Mouse (Mus musculus) forebrain, embryonic 13.5 days (tissue): ENCODE data around the gene Cela3a. TPM values are rescaled to one million over a fixed set of nuclear protein-coding genes. Genes with fewer than 3 reads are reported as not detected.
A peak's percentile ranks its signal among the peaks of the same experiment; 100 is the strongest.

Experiments
- ATAC-seq: fragments of 200-750 bp; cut with Nextera tagmentation; 2 replicates; pipeline ENCODE4 v1.8.0; 2017
- H3K27ac ChIP-seq: fragments of 300-500 bp; sonication (generic); 2 replicates; pipeline ENCODE4 v1.5.1; 2015; ENCODE audit warnings: inconsistent platforms, mild to moderate bottlenecking, moderate library complexity
- H3K27me3 ChIP-seq: fragments of 300-500 bp; sonication (generic); 2 replicates; pipeline ENCODE4 v1.6.1; 2015; ENCODE audit warnings: mild to moderate bottlenecking, inconsistent platforms
- H3K36me3 ChIP-seq: fragments of 300-500 bp; sonication (generic); 2 replicates; pipeline ENCODE4 v1.6.1; 2015; ENCODE audit warnings: mild to moderate bottlenecking, inconsistent platforms; ENCODE audit not compliant: poor library complexity, severe bottlenecking
- H3K4me1 ChIP-seq: fragments of 300-500 bp; sonication (generic); 2 replicates; pipeline ENCODE4 v1.6.1; 2015; ENCODE audit warnings: inconsistent platforms
- H3K4me2 ChIP-seq: fragments of 300-500 bp; sonication (generic); 2 replicates; pipeline ENCODE4 v1.6.1; 2015; ENCODE audit warnings: inconsistent platforms, mild to moderate bottlenecking, moderate library complexity
- H3K4me3 ChIP-seq: fragments of 300-500 bp; sonication (generic); 2 replicates; pipeline ENCODE4 v1.5.1; 2015; ENCODE audit warnings: mild to moderate bottlenecking, inconsistent platforms
- H3K9ac ChIP-seq: fragments of 300-500 bp; sonication (generic); 2 replicates; pipeline ENCODE4 v1.6.1; 2015; ENCODE audit warnings: mild to moderate bottlenecking, inconsistent platforms
- H3K9me3 ChIP-seq: fragments of 300-500 bp; sonication (generic); replicated peaks from 2 replicates; pipeline ENCODE4 v1.6.1; 2016; ENCODE audit warnings: inconsistent platforms
- WGBS: fragments of 180-500 bp; shearing (Covaris S2); methylation state at CpG from one replicate; pipeline ENCODE4 v1.1.7; 2015; 5-methylcytosine and 5-hydroxymethylcytosine counted together
- polyA plus RNA-seq: library from polyadenylated mRNA; unstranded; fragments of >200 nt; fragmentation: Nextera tagmentation; extraction: Ambion mirVana; gene quantifications from 2 replicates; pipeline ENCODE4 v1.2.1, GENCODE M21; 2015

The Cela3a gene
- polyA plus RNA-seq, 1 experiment from 2014 or later = not detected

DNA sequence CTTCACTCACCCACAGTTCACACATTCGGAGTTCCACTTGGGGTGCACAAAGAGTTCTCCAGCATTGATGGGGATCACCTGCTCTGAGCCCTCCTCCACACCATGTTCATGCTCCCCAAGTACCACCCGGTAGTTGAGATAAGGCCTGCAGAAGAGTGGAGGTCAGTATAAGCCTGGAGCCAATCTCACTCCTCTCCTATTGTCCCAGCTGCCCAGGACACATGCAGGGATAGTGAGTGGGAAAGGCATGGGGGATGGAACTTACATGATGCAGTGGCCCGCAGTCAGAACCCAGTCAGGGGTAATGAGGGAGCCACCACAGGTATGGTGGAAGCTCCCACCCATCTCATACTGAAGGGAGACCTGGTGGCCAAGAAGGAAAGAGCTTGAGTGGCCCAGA lies 4.0 kb downstream of the Cela3a start:
- no peak for ATAC-seq
- Histone ChIP-seq H3K36me3 (no peaks in the 10 kb centered on the region), H3K4me3 (no peak overlapping the region), H3K4me2 (no peak overlapping the region), H3K27me3 (no peaks in the 10 kb centered on the region), H3K4me1 (no peaks in the 10 kb centered on the region), H3K27ac (no peak overlapping the region), H3K9me3 (no peaks in the 10 kb centered on the region), H3K9ac (no peak overlapping the region)
- 91% methylated on average over 3 of the region's 3 CpGs for WGBS

DNA sequence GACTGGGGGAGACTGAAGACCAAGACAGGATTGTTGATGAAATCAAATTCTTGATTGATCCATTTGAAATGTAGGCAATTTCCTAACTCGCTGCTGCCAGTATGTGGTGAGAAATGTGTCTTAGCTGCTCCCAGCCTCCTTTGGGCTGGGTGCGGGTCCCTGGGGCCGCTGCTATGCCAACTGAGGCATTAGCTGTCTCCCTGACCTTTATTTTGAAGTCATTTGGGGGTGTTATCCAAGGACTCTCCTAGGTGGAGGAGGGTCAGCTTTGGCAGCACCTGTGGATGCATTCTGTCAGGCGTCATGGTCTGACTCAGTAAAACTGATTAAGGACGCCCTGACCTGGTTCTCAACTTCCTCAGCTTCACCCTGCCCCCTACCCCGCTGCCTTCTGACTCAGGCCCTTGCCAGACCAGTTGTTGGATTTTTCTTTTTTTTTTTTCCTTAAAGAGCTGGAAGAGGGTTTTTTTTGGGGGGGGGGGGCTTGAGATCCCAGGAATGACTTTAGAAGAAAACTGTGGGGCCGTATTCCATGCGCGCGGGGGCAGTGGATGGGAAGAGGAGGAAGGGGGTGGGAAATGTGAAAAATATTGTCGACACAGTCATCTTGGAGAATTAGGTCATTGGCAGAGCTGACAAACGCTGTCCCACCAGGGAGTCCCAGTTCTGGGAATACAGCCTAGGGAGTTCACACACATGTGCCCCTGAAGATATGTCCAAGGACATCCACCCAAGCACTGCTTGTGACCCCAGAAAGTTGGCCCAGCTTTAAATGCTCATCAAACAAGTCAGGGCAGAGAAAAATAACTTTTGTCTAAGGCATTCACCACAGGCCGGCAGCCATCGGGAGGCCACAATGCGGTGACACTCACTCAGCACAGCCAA lies 12.7 kb downstream of the Cela3a start:
- H3K27ac ChIP-seq = no peak overlapping the region
- H3K9ac ChIP-seq = no peak overlapping the region
- ATAC-seq = no peak
- no peaks in the 10 kb centered on the region for H3K27me3 ChIP-seq
- H3K4me3 ChIP-seq = no peak overlapping the region
- 83% methylated on average over 15 of the region's 15 CpGs for WGBS
- H3K36me3 ChIP-seq = no peaks in the 10 kb centered on the region
- H3K4me2 ChIP-seq = no peak overlapping the region
- H3K9me3 ChIP-seq = no peaks in the 10 kb centered on the region
- no peaks in the 10 kb centered on the region for H3K4me1 ChIP-seq

DNA sequence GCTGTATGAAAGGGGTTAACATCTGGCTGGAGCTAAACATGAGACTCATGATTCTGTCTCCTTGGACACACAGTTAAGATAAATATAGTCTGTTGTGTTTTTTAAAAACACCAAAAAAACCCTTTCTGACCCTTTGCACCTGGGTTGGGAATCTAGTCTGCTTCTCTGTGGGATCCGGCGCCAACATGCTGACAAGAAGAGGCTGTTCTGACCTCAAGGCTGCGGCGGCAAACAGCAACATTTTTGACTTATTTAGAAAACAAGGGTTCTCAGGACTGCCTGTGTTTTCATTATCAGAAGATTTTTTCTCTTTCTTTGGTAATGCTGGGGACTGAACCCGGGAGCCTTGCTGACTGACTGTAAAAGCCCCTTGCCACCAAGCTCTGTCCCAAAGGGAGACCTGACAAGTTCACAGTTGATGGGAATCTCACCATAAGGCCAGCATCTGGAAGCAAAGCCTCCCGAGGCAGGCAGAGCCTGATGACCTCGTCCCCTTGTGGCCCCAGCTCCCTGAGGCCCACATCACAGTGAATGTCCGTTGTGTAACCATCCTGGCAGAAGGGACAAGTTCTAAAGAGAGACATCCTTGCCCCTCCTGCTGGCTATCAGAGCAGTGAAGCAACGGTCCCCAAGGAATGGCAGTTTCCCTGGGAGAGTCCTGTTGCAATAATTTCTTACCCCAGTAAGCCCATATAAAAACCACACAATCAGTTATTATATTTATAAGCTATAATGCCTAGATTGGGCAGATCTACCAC lies 16.0 kb downstream of the Cela3a start:
- ATAC-seq = no peak
- no peak overlapping the region for H3K4me2 ChIP-seq
- WGBS = 78% methylated on average over 9 of the region's 9 CpGs

DNA sequence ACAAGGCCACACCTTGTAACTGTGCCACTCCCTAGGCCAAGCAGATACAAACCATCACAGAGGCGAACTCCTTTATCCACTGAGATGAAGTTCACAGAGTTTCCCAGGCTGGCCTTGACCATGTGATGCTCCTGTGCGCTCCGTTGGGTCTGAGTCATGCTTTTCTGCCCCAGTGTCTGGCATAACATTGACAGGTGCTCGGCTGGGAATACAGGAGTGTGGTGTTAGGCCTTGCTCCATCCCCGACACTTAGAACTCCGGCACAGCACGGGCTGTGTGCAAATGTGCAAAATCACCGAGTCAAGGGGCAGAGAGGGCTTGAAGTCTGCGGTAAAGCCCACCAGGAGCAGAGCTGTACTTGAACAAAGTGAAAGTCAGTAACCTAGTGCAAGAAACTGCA lies 16.7 kb downstream of the Cela3a start:
- no peak overlapping the region for H3K4me2 ChIP-seq
- no peak overlapping the region for H3K4me3 ChIP-seq
- H3K9ac ChIP-seq = no peak overlapping the region
- ATAC-seq = no peak
- H3K36me3 ChIP-seq = no peaks in the 10 kb centered on the region
- H3K27me3 ChIP-seq = no peaks in the 10 kb centered on the region
- 89% methylated on average over 9 of the region's 9 CpGs for WGBS
- no peaks in the 10 kb centered on the region for H3K9me3 ChIP-seq
- peaks cover 8% of the 10 kb centered on the region; the same call in 1 of the 2 replicates for H3K4me1 ChIP-seq
- H3K27ac ChIP-seq = no peak overlapping the region

More for the DNA sequence above, 16.0 kb downstream of the Cela3a start:
- no peaks in the 10 kb centered on the region for H3K9me3 ChIP-seq
- peaks cover 8% of the 10 kb centered on the region; the same call in 1 of the 2 replicates for H3K4me1 ChIP-seq
- H3K4me3 ChIP-seq = no peak overlapping the region
- H3K9ac ChIP-seq = no peak overlapping the region
- H3K36me3 ChIP-seq = no peaks in the 10 kb centered on the region
- no peak overlapping the region for H3K27ac ChIP-seq
- no peaks in the 10 kb centered on the region for H3K27me3 ChIP-seq

DNA sequence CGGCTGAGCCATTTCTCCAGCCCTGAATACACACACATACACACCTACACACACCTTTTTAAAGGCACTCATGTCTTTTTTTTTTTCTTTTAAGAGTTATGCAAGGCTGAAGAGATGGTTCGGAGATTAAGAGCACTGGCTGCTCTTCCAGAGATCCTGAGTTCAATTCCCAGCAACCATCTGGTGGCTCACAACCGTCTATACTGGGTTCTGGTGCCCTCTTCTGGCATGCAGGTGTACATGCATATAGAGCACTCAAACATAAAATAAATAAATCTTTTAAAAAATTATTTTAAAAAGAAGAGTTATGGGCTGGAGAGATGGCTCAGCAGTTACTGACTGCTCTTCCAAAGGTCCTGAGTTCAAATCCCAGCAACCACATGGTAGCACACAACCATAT lies 18.3 kb downstream of the Cela3a start:
- H3K4me2 ChIP-seq = no peak overlapping the region
- H3K36me3 ChIP-seq = no peaks in the 10 kb centered on the region
- H3K27ac ChIP-seq = no peak overlapping the region
- H3K27me3 ChIP-seq = no peaks in the 10 kb centered on the region
- H3K4me1 ChIP-seq = peaks cover 16% of the 10 kb centered on the region
- no peak overlapping the region for H3K4me3 ChIP-seq
- no peak for ATAC-seq
- 93% methylated on average over 3 of the region's 3 CpGs for WGBS
- no peaks in the 10 kb centered on the region for H3K9me3 ChIP-seq
- no peak overlapping the region for H3K9ac ChIP-seq

DNA sequence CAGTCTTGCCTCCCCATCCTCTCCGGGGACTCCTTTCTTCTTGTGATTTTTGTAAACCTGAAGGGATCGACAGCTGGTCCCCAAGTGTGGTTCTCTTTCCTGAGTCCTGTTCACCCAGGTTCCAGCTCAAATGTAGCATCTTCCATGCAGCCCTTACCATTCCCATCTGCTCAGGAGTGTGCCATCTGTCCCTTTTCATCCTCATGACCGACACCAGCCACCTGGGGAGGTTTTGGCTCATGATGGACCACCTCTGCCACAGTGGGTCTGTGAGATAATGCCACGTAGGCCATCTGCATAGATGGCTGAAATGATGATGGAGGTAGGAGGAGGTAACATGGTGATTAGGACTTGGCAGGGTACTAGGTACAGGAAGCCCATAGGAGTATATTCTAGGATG lies 19.4 kb downstream of the Cela3a start:
- Histone ChIP-seq H3K27me3 (no peaks in the 10 kb centered on the region), H3K9ac (no peak overlapping the region), H3K27ac (no peak overlapping the region), H3K4me2 (no peak overlapping the region), H3K4me1 (peaks cover 16% of the 10 kb centered on the region), H3K9me3 (no peaks in the 10 kb centered on the region), H3K36me3 (no peaks in the 10 kb centered on the region), H3K4me3 (no peak overlapping the region)
- WGBS = 92% methylated on average over 4 of the region's 4 CpGs
- ATAC-seq = no peak

DNA sequence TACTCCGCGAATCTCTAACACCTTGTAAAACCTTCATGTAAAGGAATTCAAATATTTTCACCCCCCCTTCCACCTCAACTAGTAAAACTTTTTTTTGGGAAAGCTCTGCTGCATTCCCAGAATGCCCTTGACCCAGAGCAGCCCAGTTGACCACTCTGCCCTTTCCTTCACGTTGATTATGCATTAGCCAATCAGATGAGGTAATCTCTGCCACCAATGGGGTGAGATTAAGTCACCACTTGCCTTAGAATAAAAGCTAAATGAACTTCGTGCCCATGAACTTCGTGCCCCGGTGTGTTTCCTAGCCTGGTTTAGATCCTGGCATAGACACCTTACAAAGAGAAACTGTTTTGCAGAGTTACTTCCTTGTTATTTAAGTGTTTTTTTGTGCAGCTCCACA lies 20.6 kb downstream of the Cela3a start:
- no peak for ATAC-seq
- 44% methylated on average over 6 of the region's 6 CpGs for WGBS
- no peaks in the 10 kb centered on the region for H3K9me3 ChIP-seq
- H3K4me2 ChIP-seq = peak overlapping the region; percentile 93
- peak overlapping the region; percentile 96 for H3K4me3 ChIP-seq
- H3K4me1 ChIP-seq = peaks cover 16% of the 10 kb centered on the region
- H3K36me3 ChIP-seq = no peaks in the 10 kb centered on the region
- no peak overlapping the region for H3K27ac ChIP-seq
- H3K27me3 ChIP-seq = no peaks in the 10 kb centered on the region
- peak overlapping the region; percentile 86 for H3K9ac ChIP-seq

DNA sequence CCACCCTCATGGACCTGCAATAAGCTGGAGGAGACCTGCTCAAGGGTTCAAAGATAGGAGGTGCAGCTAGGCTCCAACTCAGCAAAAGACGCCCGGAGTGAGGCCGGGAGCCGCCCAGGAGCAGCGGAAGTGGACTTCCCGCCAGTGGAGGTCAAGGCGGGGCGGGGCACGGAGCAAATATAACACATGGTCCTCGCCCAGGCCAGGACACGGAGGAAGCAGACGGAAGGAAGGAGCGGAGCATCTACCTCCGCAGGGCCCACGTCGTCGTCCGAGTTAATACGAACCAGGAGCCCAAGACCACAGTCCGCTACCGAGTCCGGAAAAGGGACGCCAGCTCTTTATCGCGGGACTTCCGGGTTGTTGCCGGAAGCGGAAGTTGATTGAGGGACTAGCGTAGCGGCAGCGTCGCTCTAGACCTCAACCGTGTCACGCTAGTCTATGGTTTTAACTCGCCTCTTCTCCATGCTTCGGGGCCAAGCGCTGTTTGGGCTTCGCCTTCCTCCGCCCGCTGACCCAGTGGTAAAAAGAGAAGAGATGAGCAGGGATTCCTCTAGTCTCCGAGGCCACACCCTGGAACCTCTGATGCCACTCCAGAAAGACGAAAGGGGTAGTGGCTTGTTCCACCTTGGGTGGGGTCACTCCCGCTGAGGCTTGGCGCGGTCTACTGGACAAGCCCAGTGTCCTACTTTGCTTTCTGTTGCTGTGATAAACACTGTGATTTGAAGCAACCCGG lies 21.4 kb downstream of the Cela3a start:
- H3K27ac ChIP-seq = peak overlapping the region; percentile 83
- H3K36me3 ChIP-seq = no peaks in the 10 kb centered on the region
- peak overlapping the region; percentile 93 for H3K4me2 ChIP-seq
- under 1% methylated on average over 46 of the region's 46 CpGs for WGBS
- ATAC-seq = peak; percentile 97
- H3K4me3 ChIP-seq = peak overlapping the region; percentile 96
- peak overlapping the region; percentile 86 for H3K9ac ChIP-seq
- H3K9me3 ChIP-seq = no peaks in the 10 kb centered on the region
- no peaks in the 10 kb centered on the region for H3K27me3 ChIP-seq
- H3K4me1 ChIP-seq = peaks cover 16% of the 10 kb centered on the region

DNA sequence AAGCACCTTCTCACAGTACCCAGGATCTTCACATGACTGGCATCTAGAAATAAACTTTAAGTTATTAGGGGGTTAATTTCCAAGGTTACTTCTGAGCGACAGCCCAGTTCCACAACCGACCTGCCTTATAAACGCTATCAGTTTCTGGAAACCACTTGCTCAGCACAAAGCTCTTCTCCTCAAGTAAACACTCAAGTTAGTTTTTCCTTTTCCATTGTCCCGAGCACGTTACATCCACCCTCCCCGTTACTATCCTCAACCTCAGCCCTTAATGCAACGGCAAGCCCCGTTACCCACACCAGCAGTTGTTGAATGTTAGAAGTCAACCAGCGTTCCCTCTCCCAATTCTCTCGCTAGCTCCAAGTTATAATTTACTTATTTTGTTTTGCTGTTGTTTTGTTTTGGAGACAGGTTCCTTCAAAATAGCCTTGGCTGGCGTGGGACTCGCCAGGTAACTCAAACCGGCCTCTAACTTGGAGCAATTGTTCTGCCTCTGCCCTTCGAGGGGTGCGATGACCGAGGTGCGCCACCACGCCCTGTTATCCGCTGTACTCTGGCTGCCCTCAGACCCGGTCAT lies 22.0 kb downstream of the Cela3a start:
- Histone ChIP-seq H3K9ac (peak overlapping the region; percentile 86), H3K9me3 (no peaks in the 10 kb centered on the region), H3K4me1 (peaks cover 16% of the 10 kb centered on the region), H3K4me2 (peak overlapping the region; percentile 93), H3K36me3 (no peaks in the 10 kb centered on the region), H3K4me3 (peak overlapping the region; percentile 96), H3K27ac (peak overlapping the region; percentile 83), H3K27me3 (no peaks in the 10 kb centered on the region)
- WGBS = 2% methylated on average over 20 of the region's 20 CpGs
- ATAC-seq = no peak

DNA sequence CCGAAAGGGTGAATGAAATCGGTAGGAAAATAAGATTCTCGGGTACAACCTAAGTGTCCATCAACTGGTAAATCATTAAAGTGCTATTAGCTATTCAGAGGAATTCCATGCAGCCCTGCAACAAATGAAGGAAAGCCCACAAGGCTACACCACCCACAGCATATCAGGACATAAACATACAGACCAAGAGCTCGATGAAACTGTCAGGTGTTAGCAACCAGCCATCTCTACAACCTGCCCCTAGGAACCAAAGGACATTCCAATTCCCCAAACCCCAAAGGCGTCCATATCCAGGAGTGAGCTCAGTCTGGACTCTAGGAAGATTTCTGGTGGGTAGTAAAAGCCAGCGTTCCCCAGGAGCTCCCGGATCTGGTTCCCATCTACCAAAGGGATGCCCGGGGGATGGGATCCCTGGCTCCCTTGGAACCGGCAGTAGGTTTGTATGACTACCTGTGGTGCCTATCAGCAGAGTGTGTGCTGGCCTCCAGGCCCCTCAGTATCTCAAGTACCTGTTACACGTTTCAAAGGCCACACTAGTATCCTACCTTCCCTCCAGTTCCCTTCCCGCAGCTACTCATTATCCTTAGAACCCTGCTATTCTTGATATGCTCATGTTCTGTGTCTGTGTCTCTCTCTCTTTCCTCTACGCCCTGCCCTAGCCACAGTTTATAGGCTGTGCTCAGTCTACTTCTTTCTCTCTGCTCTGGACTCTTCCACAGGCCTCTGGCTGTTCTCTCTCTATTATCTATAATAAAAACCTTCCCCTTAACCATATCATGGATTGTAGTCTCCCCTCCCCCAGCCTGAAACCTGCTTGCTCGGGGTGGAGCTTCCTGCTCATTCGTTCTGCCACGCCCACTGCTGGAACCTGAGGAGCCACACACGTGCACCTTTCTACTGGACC lies 28.6 kb downstream of the Cela3a start:
- H3K4me1 ChIP-seq = no peaks in the 10 kb centered on the region

DNA sequence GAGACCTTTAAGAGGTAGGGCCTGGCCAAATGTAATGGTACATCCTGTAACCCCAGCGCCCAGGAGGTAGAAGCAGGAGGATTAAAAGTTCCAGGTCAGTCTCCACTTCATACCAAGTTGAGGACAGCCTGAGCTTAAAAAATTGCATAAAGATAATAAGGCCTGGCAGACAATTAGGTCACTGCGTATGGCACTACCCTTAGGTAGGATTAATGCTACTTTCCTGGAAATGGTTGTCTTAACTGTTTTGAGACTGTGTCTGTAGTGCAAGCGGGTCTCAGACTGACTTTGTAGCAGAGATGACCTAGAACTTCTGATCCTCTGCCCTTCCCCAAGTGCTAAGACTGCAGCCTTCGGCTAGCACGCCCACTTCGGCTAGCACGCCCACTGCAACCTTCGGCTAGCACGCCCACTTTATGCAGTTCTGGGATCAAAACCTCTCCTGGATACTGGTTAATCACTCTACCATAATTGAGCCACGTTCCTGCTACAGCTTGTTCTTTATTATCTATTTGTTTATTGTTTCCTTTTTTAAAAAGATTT lies 29.8 kb downstream of the Cela3a start:
- 86% methylated on average over 10 of the region's 10 CpGs for WGBS
- H3K9me3 ChIP-seq = no peaks in the 10 kb centered on the region
- H3K4me1 ChIP-seq = no peaks in the 10 kb centered on the region

More for the DNA sequence above, 28.6 kb downstream of the Cela3a start:
- H3K36me3 ChIP-seq = no peaks in the 10 kb centered on the region
- H3K9me3 ChIP-seq = no peaks in the 10 kb centered on the region
- no peak overlapping the region for H3K4me2 ChIP-seq
- H3K27me3 ChIP-seq = no peaks in the 10 kb centered on the region
- no peak overlapping the region for H3K27ac ChIP-seq
- no peak for ATAC-seq
- H3K4me3 ChIP-seq = no peak overlapping the region
- 38% methylated on average over 15 of the region's 16 CpGs for WGBS
- no peak overlapping the region for H3K9ac ChIP-seq

More for the DNA sequence above, 29.8 kb downstream of the Cela3a start:
- H3K27me3 ChIP-seq = no peaks in the 10 kb centered on the region
- no peak overlapping the region for H3K27ac ChIP-seq
- H3K36me3 ChIP-seq = no peaks in the 10 kb centered on the region
- no peak overlapping the region for H3K9ac ChIP-seq
- no peak overlapping the region for H3K4me2 ChIP-seq
- H3K4me3 ChIP-seq = no peak overlapping the region
- no peak for ATAC-seq
